Mouse (Mus musculus): ENCODE measurements around the gene Spag16. TPM values are rescaled to one million over a fixed set of nuclear protein-coding genes. Genes with fewer than 3 reads are reported as not detected.

The Spag16 gene
- total and polyA plus RNA-seq, 3 experiments: not detected

GRCm38 (mm10) chr1:70703934-70704333 lies 877.2 kb downstream of the Spag16 start:
- in situ Hi-C loops (cut with MboI; ENCODE audit: low pct_ligation_motif_present, low pct_unique_long_range_greater_than_20kb, low sequenced_read_pairs) (no loop called here), dilution Hi-C loops (cut with MboI; ENCODE audit: extremely low pct_ligation_motif_present, extremely low pct_unique_long_range_greater_than_20kb, low sequenced_read_pairs) (no loop called here)
- TF ChIP-seq EP300 (IDR thresholded peaks at IDR 0.05; ENCODE audit: low read length) (no peak), E2F4 (IDR thresholded peaks at IDR 0.05; ENCODE audit: insufficient replicate concordance, low read depth, low read length) (no peak), CHD2 (IDR thresholded peaks at IDR 0.05; ENCODE audit: low read length) (no peak), SIN3A (IDR thresholded peaks at IDR 0.05; ENCODE audit: low read length) (no peak), MXI1 (IDR thresholded peaks at IDR 0.05; ENCODE audit: low read depth, low read length) (no peak), ELF1 (IDR thresholded peaks at IDR 0.05; ENCODE audit: low read depth, low read length) (no peak), RAD21 (IDR thresholded peaks at IDR 0.05; ENCODE audit: low read depth, low read length) (no peak), BHLHE40 (IDR thresholded peaks at IDR 0.05; ENCODE audit: low read depth, low read length) (no peak), HCFC1 (IDR thresholded peaks at IDR 0.05; ENCODE audit: low read depth, low read length) (no peak), ZMIZ1 (IDR thresholded peaks at IDR 0.05; ENCODE audit: low read depth, low read length) (no peak), MEF2A (IDR thresholded peaks at IDR 0.05; ENCODE audit: borderline replicate concordance, low read depth, low read length) (no peak), GABPA (IDR thresholded peaks at IDR 0.05; ENCODE audit: insufficient replicate concordance, low read depth, low read length) (no peak)

GRCm38 (mm10) chr1:70705821-70706220 lies 879.1 kb downstream of the Spag16 start:
- no peak for DNase-seq (ENCODE audit: extremely low read depth)
- TF ChIP-seq NRF1 (IDR thresholded peaks at IDR 0.05; ENCODE audit: low read depth, low read length) (no peak), PAX5 (IDR thresholded peaks at IDR 0.05; ENCODE audit: low read length) (no peak), POLR2AphosphoS2 (IDR thresholded peaks at IDR 0.05; ENCODE audit: low read depth, low read length) (no peak), ZMIZ1 (IDR thresholded peaks at IDR 0.05; ENCODE audit: low read depth, low read length) (no peak)
- no peak overlapping the region for H3K4me3 ChIP-seq (replicated peaks in 1 of 3; ENCODE audit: low read depth in 2 of 3, low read length in 2 of 3, poor library complexity in 1 of 3)
- no peaks in the 10 kb centered on the region for H3K27me3 ChIP-seq (replicated peaks)
- no peak overlapping the region for H3K27ac ChIP-seq (ENCODE audit: insufficient read depth, low read depth)
- no peaks in the 10 kb centered on the region for H3K36me3 ChIP-seq (replicated peaks in 1 of 2; ENCODE audit: control insufficient read depth in 1 of 2, insufficient read depth in 1 of 2, low read length in 1 of 2)
- peaks cover 0 to 3% of the 10 kb centered on the region in 2 experiments; a peak in 1 of 4 replicates for H3K4me1 ChIP-seq (ENCODE audit: control insufficient read depth in 1 of 2, insufficient read depth in 2 of 2)
- H3K79me2 ChIP-seq (replicated peaks; ENCODE audit: control insufficient read depth, extremely low read depth, insufficient read depth, poor library complexity, severe bottlenecking): no peaks in the 10 kb centered on the region
- no peaks in the 10 kb centered on the region for H3K9me3 ChIP-seq (replicated peaks; ENCODE audit: low read length)
- dilution Hi-C loops (cut with MboI; ENCODE audit: extremely low pct_ligation_motif_present, extremely low pct_unique_long_range_greater_than_20kb, low sequenced_read_pairs): no loop called here
- in situ Hi-C loops (cut with MboI; ENCODE audit: low pct_ligation_motif_present, low pct_unique_long_range_greater_than_20kb, low sequenced_read_pairs): no loop called here
- H3K4me2 ChIP-seq (ENCODE audit: insufficient read depth, low read depth, poor library complexity, severe bottlenecking): no peak overlapping the region
- no peak overlapping the region for H3K9ac ChIP-seq (ENCODE audit: insufficient read depth, low read depth)

More at GRCm38 (mm10) chr1:70703934-70704333, 877.2 kb downstream of the Spag16 start:
- Histone ChIP-seq H3K9ac (ENCODE audit: insufficient read depth, low read depth) (no peak overlapping the region), H3K27ac (ENCODE audit: insufficient read depth, low read depth) (no peak overlapping the region), H3K4me3 (replicated peaks in 1 of 3; ENCODE audit: low read depth in 2 of 3, low read length in 2 of 3, poor library complexity in 1 of 3) (no peak overlapping the region), H3K9me3 (replicated peaks; ENCODE audit: low read length) (no peaks in the 10 kb centered on the region), H3K4me1 (ENCODE audit: control insufficient read depth in 1 of 2, insufficient read depth in 2 of 2) (peaks cover 0 to 3% of the 10 kb centered on the region in 2 experiments; a peak in 1 of 4 replicates), H3K27me3 (replicated peaks) (no peaks in the 10 kb centered on the region), H3K79me2 (replicated peaks; ENCODE audit: control insufficient read depth, extremely low read depth, insufficient read depth, poor library complexity, severe bottlenecking) (no peaks in the 10 kb centered on the region), H3K4me2 (ENCODE audit: insufficient read depth, low read depth, poor library complexity, severe bottlenecking) (no peak overlapping the region), H3K36me3 (replicated peaks in 1 of 2; ENCODE audit: control insufficient read depth in 1 of 2, insufficient read depth in 1 of 2, low read length in 1 of 2) (no peaks in the 10 kb centered on the region)
- no peak for DNase-seq (ENCODE audit: extremely low read depth)

Data from CH12.LX (cell line).